Mouse (Mus musculus): Measurements from ENCODE around the gene Afap1l2. TPM values are rescaled to one million over a fixed set of nuclear protein-coding genes. Genes with fewer than 3 reads are reported as not detected.

Gene Afap1l2
- total and polyA plus RNA-seq, 3 experiments, result 0.17 to 3.1 (median 0.44) TPM

DNA sequence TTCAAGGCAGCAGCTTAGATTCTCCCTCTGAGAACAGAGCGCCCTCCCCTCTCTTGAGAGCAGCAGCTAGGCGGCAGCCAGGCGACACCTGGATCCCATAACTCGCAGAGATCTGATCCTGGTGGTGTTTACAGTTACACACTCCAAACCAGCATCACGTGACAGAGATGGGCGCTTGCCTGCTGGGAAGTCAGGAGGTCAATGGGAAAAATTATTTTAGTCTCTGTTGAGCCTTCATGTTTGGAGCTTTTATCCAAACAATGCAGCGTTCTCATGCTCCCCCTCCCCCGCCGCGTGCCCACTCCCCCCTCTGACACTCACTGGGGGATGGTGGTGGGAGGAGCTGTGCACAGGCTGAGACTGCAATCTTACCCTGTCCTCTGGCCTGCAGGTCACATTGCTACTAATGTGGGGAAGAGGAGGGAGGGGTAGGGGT, 10.8 kb downstream of the Afap1l2 start:
- no peak for DNase-seq (ENCODE audit: extremely low read depth)
- dilution Hi-C loops (cut with MboI; ENCODE audit: extremely low pct_ligation_motif_present, extremely low pct_unique_long_range_greater_than_20kb, low sequenced_read_pairs), result no loop called here
- H3K9ac ChIP-seq (ENCODE audit: insufficient read depth, low read depth), result no peak overlapping the region
- TF ChIP-seq TBP (conservative IDR thresholded peaks at IDR 0.05; ENCODE audit: low read depth, low read length) (no peak), CHD2 (IDR thresholded peaks at IDR 0.05; ENCODE audit: low read length) (no peak), ETS1 (conservative IDR thresholded peaks at IDR 0.05; ENCODE audit: low read depth, low read length) (no peak), MXI1 (IDR thresholded peaks at IDR 0.05; ENCODE audit: low read depth, low read length) (no peak), HCFC1 (IDR thresholded peaks at IDR 0.05; ENCODE audit: low read depth, low read length) (no peak), IRF4 (IDR thresholded peaks at IDR 0.05; ENCODE audit: low read depth, low read length) (no peak)
- no peaks in the 10 kb centered on the region for H3K79me2 ChIP-seq (replicated peaks; ENCODE audit: control insufficient read depth, extremely low read depth, insufficient read depth, poor library complexity, severe bottlenecking)
- H3K27me3 ChIP-seq (replicated peaks), result no peaks in the 10 kb centered on the region
- no peak overlapping the region for H3K27ac ChIP-seq (ENCODE audit: insufficient read depth, low read depth)
- H3K36me3 ChIP-seq (replicated peaks in 1 of 2; ENCODE audit: control insufficient read depth in 1 of 2, insufficient read depth in 1 of 2, low read length in 1 of 2), result no peaks in the 10 kb centered on the region
- H3K9me3 ChIP-seq (replicated peaks; ENCODE audit: low read length), result no peaks in the 10 kb centered on the region
- in situ Hi-C loops (cut with MboI; ENCODE audit: low pct_ligation_motif_present, low pct_unique_long_range_greater_than_20kb, low sequenced_read_pairs), result no loop called here
- H3K4me3 ChIP-seq (replicated peaks in 1 of 3; ENCODE audit: low read depth in 2 of 3, low read length in 2 of 3, poor library complexity in 1 of 3), result no peak overlapping the region
- no peak overlapping the region for H3K4me2 ChIP-seq (ENCODE audit: insufficient read depth, low read depth, poor library complexity, severe bottlenecking)
- peaks cover 2 to 9% of the 10 kb centered on the region in 2 experiments; a peak in 2 of 4 replicates for H3K4me1 ChIP-seq (ENCODE audit: control insufficient read depth in 1 of 2, insufficient read depth in 2 of 2)

DNA sequence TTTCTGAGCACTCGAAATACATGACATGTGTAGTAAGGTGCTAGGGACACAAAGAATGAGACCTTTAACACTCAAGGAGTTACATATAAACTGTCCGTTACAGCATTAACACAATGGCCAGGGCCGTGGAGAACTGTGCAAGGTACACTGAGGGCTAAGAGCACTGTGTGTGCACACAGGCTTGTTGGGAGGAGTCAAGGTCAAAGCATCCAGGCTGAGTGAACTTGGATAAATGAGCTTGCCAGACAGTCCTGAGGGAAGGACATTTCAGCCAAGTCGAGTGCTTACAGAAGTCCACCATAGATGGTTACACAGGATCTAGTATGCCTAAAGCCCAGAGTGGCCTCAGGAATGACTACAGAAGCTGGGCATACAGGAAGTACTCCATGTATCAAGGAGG, 12.6 kb downstream of the Afap1l2 start:
- Histone ChIP-seq H3K36me3 (replicated peaks in 1 of 2; ENCODE audit: control insufficient read depth in 1 of 2, insufficient read depth in 1 of 2, low read length in 1 of 2) (no peaks in the 10 kb centered on the region), H3K4me1 (ENCODE audit: control insufficient read depth in 1 of 2, insufficient read depth in 2 of 2) (no peaks in the 10 kb centered on the region), H3K9me3 (replicated peaks; ENCODE audit: low read length) (no peaks in the 10 kb centered on the region), H3K9ac (ENCODE audit: insufficient read depth, low read depth) (no peak overlapping the region), H3K27me3 (replicated peaks) (no peaks in the 10 kb centered on the region), H3K4me2 (ENCODE audit: insufficient read depth, low read depth, poor library complexity, severe bottlenecking) (no peak overlapping the region), H3K27ac (ENCODE audit: insufficient read depth, low read depth) (no peak overlapping the region), H3K79me2 (replicated peaks; ENCODE audit: control insufficient read depth, extremely low read depth, insufficient read depth, poor library complexity, severe bottlenecking) (no peaks in the 10 kb centered on the region), H3K4me3 (replicated peaks in 1 of 3; ENCODE audit: low read depth in 2 of 3, low read length in 2 of 3, poor library complexity in 1 of 3) (no peak overlapping the region)
- DNase-seq (ENCODE audit: extremely low read depth), result no peak
- TF ChIP-seq MXI1 (IDR thresholded peaks at IDR 0.05; ENCODE audit: low read depth, low read length), result no peak
- TF ChIP-seq ETS1 (conservative IDR thresholded peaks at IDR 0.05; ENCODE audit: low read depth, low read length), result no peak
- no peak for TF ChIP-seq UBTF (IDR thresholded peaks at IDR 0.05; ENCODE audit: low read depth, low read length)
- no peak for TF ChIP-seq RCOR1 (conservative IDR thresholded peaks at IDR 0.05; ENCODE audit: low read depth, low read length)
- no peak for TF ChIP-seq MYC (IDR thresholded peaks at IDR 0.05; ENCODE audit: low read depth, low read length)
- TF ChIP-seq SIN3A (IDR thresholded peaks at IDR 0.05; ENCODE audit: low read length), result no peak
- TF ChIP-seq NELFE (IDR thresholded peaks at IDR 0.05; ENCODE audit: low read depth, low read length), result no peak
- TF ChIP-seq CHD2 (IDR thresholded peaks at IDR 0.05; ENCODE audit: low read length), result no peak
- no peak for TF ChIP-seq GABPA (IDR thresholded peaks at IDR 0.05; ENCODE audit: insufficient replicate concordance, low read depth, low read length)
- no peak for TF ChIP-seq NRF1 (IDR thresholded peaks at IDR 0.05; ENCODE audit: low read depth, low read length)
- TF ChIP-seq TBP (conservative IDR thresholded peaks at IDR 0.05; ENCODE audit: low read depth, low read length), result no peak
- TF ChIP-seq CTCF (conservative IDR thresholded peaks at IDR 0.05 in 1 of 2, IDR thresholded peaks at IDR 0.05 in 1 of 2; ENCODE audit: low read depth in 2 of 2, low read length in 2 of 2), result no peak
- TF ChIP-seq POLR2AphosphoS2 (IDR thresholded peaks at IDR 0.05; ENCODE audit: low read depth, low read length), result no peak
- TF ChIP-seq PAX5 (IDR thresholded peaks at IDR 0.05; ENCODE audit: low read length), result no peak
- no peak for TF ChIP-seq ZKSCAN1 (IDR thresholded peaks at IDR 0.05; ENCODE audit: borderline replicate concordance, low read depth, low read length)
- dilution Hi-C loops (cut with MboI; ENCODE audit: extremely low pct_ligation_motif_present, extremely low pct_unique_long_range_greater_than_20kb, low sequenced_read_pairs) (no loop called here), in situ Hi-C loops (cut with MboI; ENCODE audit: low pct_ligation_motif_present, low pct_unique_long_range_greater_than_20kb, low sequenced_read_pairs) (no loop called here)
